Mouse (Mus musculus) c-Kit-positive CD71-negative TER-119-negative erythroid progenitor cells, embryonic 14.5 days (primary cell): Measurements from ENCODE around the gene F10.

Experiments
- DNase-seq: peaks from one replicate; pipeline ENCODE4 v3.0.0-alpha.2; 2013; ENCODE audit warnings: low read depth

Gene F10

DNA sequence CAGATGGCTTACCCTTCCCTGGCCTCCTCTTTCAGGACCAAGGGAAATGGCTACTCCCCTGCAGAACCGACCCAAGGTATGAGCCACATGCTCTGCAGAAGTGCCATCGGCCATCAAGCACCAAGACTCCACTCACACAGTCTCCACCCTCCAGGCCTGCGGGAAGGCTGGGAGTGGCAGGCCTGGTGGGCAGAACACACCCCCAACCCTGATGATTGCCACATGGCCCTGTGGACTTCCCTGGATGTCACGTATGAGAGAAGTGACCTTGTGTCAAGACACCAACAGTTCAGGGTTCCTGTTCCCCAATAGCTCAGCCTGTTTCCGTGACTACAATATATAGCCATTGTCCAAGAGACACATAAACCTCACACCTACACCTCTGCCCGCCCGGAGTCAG lies at the start of gene F10:
TSS of gene F10 (plus strand) at position 294 of the 400 bp plus-strand sequence.
- no peak for DNase-seq

DNA sequence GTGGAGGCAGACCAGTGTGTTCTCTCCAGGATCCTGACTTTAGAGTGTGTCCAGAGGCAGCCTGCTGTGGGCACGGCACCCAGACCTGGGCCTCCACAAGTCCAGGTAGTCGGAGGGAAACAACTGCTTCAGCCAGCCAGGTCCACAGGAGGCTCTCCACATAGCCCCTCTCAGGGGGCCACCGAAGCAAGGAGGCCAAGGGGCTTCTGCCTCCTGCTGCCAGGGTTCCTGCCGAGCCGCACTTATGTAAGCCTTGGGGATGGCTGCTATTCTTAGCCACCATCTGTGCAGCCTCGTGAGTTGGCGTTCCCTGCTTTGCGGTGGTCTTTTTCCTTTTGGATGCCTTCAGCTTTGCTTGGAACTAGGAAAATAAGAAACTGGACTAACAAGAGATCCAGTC lies 49.5 kb upstream of the F10 start:
- DNase-seq: no peak

DNA sequence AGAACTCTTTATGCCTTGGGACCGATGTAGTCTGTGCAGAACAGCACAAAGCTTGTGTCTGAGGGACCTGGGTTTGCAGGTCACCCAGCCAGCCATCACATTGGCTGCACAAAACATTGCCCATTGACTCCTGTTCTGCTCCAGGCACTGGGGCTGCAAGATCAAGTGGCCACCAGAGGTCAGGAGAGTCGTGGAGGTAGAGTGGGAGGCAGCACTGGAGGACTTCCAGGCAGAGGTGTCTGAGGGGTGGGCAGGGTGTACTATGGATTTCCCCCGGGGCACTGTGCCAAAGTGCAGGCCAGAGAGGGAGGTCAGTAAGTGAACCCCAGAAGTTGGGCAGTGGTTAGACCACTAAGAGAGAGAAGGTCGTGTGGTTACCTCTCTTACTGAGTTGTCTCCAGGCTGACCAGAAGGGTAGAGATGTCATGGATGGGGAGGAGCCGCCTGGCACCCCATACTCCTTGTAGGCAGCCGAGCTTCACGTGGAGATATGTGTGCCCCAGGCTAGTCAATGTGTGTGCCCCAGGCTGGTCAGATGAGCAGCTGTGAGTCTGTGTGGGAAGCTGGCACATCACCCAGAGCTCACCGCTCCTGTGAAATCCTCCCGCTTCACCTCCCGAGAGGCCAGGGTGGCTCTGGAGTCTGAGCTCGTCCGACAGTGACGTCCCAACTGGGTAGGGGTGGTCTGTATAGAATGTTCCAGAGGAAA lies 48.2 kb upstream of the F10 start:
- no peak for DNase-seq

DNA sequence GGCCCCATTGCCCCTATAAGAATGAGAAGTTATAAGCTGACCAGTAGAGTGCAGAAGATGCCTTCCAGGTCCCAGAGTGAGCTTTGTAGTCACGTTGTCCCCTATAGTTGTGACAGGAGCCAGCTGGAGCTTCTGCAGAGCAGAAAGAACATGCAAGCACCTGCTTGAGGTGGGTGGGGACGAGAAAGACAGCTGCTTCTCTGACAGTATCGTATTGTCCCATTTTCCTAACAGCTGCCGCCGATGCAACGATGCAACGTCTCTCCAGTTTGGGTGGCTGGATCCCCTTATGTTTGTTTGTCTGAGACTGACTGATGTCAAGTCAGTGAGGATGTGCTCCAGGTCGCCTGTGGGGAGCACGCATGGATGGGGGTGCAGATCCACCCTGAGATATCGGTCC lies 45.7 kb upstream of the F10 start:
- no peak for DNase-seq

DNA sequence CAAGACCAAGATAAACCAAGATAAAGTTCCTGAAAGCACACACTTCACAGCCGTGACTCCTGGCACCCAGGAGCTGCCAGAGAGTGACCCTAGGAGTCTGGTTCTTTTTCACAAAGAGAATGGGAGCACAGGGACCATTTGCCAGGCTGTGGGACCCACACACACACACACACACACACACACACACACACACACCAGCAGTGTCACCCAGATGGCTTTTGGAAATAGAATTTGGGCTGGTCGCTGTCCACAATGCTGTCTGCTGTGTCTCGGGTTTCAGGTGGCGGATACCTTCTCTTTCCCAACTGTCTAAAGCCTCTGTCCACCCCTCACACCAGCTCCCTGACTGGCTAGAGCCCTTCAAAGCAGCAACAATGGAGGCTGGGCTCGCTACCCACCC lies 42.6 kb upstream of the F10 start:
- no peak for DNase-seq

DNA sequence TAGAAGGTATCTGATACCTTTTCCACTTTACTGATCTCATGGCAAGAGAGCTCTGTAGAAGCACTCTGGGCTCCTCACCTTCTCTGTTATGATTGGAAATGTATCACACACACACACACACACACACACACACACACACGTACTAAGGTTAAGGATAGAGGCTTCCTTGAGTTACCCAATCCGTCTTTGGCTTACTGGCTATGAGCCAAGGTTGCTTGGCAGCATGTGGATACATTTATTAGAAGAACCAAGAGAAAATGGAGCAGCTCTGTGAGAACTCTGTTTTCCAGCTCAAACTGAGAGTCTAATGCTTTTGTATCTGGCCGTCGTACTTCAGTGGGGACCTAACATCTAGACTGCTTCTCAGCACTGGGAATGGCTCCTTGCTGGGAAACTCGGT lies 41.6 kb upstream of the F10 start:
- DNase-seq: no peak

DNA sequence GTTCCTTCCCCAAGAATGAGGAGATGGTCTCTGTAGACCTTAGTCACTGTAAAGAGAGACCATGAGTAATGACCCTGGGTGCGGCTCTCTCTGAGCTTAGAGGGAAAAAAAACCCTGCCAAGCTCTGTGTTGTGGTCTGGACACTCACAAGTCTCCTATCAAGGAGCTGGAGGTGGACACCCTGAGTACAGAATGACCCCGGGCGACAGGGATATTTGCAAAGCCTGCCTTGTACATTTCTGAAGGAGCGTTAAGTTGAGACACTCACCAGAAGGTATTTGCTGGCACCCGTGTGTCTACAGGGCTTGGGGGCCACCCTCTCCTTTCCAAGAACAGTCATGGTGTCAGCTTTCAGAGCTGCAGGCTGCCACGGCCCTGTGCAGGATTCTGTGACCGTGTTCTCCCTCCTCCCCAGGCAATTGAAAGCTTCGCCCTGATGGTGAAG lies 40.3 kb upstream of the F10 start:
- no peak for DNase-seq

DNA sequence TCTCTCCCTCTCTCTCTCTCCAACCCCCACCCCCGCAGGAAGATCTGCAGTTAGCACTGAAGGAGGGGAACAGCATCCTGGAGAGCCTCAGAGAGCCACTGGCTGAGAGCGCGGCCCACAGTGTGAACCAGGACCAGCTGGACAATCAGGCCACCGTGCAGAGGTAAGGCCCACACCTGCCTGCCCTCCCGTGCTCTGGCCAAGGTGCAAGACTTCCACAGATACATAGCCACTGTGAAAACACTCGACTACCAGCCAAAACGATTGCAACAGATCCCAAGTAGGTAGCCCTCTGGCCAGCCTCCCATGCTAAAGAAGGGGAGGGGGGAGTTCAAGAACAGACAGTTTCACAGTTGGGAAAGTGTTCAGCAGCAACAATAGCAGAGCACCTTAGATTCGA lies 38.8 kb upstream of the F10 start:
- no peak for DNase-seq

DNA sequence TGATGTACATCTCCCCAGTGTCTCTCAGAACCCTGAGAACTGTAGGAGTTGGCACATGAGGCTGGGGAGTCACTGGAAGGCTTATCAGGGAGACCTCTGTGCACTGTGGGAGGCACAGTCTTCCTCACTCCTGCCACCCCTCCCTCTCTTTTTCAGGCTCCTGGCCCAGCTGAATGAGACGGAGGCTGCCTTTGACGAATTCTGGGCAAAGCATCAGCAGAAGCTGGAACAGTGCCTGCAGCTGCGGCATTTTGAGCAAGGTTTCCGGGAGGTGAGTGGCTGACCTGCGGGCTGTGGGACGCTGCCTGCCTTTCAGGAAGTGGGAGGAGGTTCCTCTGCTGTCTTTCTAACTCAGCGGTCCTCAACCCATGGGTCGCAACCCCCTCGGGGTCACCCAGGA lies 37.3 kb upstream of the F10 start:
- no peak for DNase-seq

DNA sequence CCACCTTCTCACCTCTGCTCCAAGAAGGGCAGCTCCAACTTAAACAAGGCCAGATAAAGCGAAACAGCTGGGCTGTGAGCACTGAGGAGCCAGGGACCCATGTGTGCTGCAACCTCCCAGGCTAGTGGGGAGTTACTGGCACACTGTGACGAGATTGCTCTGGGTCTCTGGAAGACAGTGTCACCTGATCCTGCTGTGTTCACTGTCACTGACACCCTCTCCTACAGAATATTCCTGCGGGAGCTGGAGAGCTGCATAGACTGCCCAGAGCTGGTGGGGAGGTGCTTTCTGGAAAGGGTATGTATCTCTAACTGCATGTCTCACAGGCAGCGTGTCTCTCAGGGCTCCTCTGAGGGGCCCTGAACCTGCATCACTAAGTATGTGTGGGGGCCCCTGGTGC lies 29.6 kb upstream of the F10 start:
- no peak for DNase-seq

DNA sequence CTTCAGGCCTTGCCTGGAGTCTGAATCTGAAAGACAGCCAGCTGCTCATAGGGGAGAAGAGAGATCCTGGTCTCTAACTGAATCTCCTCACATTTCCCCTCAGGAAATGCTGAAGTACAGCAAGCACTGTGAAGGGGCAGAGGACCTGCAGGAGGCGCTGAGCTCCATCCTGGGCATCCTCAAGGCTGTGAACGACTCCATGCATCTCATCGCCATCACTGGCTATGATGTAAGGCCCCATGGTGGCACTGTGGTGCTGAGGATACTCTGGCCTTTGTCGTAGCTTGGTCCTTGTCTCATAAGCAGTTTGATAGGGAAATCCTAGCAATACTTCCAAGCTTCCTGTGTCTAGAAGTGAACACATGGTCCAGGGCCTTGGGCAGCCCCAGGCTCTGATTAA lies 26.8 kb upstream of the F10 start:
- no peak for DNase-seq

DNA sequence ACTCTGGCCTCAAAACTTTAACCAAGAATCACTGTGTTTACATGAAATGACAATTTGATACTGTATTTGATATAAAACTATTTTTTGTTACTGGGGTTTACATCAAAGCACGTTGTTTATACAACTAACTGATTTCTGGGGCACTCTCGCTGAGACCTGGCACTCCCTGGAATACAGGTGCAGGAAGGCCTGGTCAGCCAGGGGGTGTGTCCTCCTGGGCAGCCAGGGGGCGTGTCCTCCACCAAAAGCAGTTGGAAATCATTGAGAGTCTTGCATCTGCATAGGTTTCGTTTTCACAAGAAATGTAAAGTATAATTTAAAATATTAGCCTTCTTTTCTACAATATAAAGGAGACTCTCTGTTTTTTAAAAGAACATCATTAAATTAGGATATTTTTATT lies 17.5 kb upstream of the F10 start:
- DNase-seq: no peak

DNA sequence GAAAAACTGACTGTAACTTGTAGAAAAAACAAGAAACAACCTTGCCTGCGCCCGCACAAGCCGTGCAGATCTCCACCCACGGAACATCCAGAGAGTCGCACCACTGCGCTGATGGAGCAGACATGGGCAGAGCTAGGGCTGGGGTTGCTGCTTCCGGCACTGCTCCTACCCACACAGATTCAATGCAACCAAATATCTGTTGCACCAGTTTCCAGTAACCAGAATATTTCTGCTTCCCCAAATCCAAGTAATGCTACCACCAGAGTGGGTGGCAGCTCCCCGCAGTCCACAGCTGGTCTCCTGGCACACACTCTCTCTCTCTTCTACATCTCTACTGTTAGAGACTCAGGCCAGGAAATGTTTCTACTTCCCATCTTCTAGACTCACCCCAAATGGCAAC lies 15.3 kb upstream of the F10 start:
- DNase-seq: no peak

DNA sequence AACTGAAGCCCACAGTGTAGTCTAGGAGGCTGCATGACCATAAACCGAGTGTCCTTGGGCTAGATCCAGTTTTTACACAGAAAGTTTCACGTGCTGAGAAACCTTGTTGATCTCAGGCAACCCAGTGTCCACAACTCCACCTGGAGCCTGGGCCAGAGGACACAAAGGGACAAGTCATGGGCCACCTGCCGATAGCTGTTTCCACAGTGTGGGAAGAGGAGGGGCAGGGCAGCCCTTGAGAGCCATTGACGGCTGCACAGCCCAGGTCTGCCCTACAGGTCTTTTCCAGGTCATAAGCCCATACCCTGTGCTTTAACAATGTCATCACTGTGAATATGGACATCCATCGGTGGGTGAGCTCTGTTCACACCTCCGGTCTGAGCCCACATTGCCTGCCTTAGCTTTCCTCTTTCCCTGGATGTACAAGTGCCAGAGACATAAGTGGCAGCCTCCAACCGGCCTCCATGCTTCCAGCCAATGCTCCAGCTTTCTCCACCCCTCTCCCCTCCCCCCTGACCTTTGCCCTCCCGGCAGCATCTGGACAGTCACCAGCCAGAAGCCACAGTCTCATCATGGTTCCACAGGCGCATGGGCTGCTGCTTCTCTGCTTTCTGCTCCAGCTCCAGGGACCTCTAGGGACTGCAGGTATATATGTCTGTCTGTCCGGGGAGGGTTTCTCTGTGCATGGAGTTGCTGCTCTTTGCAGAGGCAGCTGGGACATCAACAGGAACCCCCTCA lies 11.5 kb upstream of the F10 start, which contains the start of gene F7:
TSS of gene F7 (plus strand) at position 548 of the 738 bp plus-strand sequence.
- DNase-seq: no peak

DNA sequence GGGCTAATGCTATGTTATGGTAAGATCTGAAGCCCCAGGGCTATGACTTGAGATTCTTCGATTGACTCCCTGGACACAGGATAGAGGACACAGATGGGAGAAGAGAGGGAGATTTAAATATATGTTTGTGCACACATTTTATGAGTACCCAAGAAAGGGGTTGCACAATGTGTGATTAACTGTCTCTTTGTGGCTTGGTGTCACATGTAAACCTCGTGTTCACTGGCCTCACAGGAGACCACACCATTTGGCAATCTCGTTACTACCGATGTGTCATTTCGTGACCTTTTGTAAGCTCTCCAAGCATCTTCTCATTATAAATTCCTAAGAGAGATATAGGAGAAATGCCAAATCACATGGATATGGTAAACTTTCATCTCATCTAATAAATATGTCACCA lies 9.5 kb upstream of the F10 start:
- no peak for DNase-seq

DNA sequence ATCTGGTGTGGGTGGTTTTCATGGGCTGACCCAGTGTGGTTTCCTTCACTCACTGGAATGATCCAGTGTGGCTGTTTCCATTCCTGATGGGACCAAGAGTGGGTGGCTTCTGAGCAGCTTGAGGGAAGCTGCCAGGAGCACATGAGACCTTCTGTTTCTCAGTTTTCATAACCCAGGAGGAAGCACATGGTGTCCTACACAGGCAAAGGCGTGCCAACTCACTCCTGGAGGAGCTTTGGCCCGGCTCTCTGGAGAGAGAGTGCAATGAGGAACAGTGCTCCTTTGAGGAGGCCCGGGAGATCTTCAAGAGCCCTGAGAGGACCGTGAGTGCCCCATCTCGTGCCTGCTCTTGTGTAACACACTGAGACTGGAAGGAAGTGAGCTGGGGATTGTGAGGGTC lies 8.6 kb upstream of the F10 start:
- DNase-seq: no peak

DNA sequence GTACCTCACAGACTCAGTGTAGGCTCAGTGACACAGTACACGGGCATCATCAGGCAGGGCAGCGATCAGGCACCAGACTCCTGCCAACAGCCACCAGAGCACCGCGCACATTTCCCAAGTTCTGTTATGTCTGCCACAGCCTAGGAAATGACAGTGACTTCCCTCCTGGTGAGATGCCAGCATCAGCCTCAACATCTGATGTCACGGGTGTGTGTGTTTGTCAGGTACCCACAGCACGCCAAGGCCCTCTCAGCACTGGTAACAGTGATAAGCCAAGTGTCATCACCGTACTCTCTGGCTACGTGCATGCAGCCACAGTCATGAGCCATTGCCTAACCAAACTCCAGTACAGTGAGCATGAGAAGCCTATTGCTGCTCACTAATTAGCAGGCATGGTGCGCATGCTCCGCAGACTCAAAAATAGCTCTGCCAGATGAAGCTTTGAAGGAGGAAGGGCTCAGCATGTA lies 729 bp upstream of the F10 start:
- no peak for DNase-seq

DNA sequence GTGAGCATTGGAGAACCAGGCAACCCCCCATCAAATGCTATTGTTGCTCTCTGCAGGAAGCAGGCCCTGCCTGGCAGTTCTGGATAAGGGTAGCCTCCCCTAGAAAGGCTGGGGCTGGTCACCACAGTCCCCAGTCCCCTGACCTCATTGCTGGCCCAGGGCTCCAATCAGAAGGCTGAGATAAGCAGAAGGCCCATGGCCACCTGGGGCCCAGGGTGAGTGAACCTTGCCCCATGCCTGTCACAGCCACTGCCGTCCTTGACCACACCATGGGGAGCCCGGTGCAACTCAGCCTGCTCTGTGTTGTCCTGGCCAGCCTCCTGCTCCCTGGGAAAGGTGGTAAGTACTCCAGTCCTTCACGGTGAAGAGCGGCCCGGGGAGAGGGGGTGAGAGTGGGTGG lies 461 bp downstream of the F10 start:
- DNase-seq: no peak

DNA sequence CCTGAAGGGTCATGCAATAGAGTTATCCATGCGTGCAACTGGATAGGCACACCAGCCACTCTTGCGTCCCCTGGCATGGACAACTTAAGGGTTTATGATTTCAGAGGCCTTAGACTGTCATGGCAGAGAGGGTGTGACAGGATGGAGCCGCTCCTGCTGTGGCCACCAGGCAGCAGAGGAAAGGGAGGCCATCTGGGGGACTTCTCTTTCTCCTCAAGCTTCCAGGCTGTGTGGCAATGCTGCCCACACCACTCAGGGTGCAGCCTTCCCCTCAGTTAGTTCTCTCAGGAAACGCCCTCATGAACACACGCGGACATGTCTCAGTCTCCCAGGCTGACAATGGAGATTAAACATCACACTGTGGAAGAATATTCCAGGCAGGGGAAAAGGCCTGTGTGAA lies 1.9 kb downstream of the F10 start:
- no peak for DNase-seq

DNA sequence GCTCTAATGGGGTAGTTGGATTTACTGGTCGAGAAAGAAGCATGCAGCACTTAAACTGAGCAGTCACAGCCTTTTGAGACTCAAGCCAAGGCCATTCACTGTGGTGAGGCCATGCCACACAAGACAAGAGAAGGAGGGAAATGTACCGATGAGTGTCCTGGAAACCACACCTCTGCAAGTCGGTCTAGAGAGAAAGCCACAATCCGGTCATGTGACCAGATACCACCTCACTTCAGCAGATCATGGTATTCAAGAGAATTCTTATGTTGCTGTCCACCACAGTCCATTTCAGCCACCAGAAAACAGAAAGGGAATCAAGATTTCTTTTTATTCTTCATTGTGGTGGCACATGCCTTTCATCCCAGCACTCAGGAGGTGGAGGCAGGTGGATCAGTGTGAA lies 4.4 kb downstream of the F10 start:
- DNase-seq: no peak

DNA sequence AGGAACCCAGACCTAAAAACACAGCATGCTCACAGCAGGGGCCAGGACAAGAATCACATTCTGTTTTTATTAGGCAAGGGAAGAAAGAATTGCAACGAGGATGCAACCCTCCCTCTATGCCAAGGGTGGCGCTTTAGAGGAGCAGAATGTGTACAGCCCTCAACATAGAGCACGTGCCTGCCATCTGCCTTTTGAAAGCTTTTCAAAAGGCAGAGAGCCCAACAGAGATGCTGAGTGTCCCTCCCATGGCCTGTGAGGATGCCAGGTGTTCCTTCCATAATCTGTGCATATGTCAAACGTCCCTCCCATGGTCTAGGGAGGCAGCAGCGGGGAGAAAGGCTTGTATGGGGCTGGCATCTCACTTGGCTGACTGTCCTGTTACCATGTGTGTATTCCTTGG lies 10.5 kb downstream of the F10 start:
- no peak for DNase-seq

DNA sequence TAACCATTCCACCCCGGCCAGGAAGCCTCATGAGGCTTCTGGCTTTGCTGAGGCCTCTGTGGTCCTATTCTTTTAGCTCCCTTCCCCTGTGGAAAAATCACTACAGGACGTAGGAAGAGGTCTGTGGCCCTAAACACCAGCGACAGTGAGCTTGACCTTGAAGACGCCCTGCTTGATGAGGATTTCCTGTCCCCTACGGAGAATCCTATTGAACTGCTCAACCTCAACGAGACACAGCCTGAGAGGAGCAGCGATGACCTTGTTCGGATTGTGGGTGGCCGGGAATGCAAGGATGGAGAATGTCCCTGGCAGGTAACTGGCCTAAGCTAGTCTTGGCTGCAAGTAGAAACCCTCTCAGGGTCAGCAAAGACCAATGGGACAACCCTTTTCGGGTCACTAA lies 13.4 kb downstream of the F10 start:
- no peak for DNase-seq

DNA sequence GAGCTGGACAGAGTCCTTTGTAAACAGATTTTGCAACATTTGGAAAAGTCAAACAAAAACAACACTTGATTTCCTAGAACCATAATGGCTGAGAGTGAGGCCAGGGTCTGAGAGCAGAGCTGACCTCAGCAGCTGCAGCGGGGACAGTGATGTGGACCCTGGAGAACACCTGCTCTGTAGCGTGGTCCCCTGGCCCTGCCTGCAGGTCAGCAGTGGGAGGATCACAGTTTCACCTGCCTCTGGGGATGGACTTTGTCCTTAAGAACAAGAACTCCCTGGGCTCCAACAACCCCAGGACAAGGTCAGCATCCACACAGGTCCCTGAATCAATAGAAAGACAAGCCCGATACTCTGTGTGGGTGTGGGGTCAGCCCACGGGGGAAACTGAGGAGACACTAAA lies 20.2 kb downstream of the F10 start:
- no peak for DNase-seq
